Mouse (Mus musculus): ENCODE data around the gene Slc5a10.

The Slc5a10 gene

DNA sequence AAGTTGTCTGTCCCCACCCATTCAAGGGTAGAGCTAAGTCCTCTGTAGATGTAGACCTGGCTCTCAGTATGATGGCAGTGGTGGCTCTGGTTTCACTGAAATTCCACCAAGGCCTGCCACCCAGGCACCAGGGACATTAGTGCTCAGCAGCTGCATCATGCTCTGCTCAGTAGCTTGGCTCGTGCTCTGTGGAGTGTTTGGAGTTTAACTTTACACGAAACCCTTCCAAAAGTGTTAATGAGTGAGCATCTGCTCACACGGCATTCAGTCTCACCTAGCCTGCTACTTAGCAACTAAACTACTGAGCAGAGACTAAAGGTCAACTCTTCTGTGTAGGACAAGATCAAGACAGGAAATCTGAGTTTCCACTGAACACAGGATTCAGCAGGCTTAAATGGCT lies at the start of gene Slc5a10:
TSS of gene Slc5a10 (minus strand) at position 191 of the 400 bp plus-strand sequence.
- no peak for DNase-seq (ENCODE audit: low spot score)

DNA sequence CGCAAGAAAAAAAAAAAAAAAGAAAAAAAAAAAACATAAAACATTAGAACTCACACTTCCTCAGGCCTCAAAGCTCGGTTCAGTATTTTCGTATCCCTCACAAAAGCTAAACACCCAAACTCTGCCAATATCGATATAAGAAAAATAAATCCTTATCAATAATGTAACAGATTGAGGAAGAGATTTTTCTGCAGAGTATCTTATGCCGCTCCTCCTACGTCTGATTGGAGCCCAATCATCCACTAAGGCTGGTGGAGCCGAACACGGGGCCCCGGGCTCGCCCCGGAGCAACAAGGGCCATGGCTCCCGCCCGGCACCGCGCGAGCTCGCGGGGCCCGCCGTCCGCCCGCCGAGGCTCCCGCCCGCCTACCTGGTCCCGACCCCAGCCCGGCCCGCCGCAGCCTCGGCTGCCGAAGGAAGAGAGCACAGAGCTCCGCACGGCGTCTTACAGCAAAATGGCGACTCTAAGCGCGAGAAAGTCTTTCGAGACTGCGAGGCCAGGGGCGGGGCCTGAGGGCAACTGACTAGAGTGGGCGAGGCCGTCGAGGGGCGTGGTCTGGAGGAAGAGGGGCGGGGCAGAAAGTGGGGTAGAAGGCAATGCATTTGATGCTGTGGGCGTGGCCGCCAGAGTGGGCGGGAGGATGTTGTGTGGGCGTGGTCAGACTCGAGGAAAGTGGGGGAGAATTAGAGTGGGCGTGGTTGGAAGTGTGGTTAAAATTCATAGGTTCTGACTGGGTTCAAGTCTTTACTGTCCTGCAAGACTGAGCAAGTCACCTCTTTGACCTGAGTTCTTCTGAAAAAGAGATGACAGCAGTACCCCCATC lies 41.2 kb upstream of the Slc5a10 start, which contains the start of gene Prpsap2:
TSS of gene Prpsap2 (minus strand) at position 505 of the 824 bp plus-strand sequence.
- peak; percentile 98 for DNase-seq (ENCODE audit: low spot score)

DNA sequence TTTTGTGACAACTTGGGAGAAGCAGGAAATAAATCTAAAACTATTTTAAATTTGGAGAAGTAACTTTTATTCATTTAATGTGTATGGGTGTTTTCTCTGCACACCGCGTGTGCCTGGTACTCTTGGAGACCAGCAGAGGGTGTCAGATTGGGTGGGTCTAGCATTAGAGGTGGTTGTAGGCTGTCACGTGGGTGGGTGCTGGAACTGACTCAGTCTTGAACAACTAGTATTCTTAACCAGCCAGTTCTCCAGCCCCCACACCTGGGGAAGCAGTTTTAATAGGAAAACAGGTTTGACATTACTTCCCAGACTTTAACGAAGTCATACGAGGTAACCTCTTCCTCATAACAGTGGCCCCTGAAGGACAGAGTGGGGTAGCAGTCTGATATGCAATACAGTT lies 39.9 kb upstream of the Slc5a10 start:
- DNase-seq (ENCODE audit: low spot score), result peak; percentile 38

DNA sequence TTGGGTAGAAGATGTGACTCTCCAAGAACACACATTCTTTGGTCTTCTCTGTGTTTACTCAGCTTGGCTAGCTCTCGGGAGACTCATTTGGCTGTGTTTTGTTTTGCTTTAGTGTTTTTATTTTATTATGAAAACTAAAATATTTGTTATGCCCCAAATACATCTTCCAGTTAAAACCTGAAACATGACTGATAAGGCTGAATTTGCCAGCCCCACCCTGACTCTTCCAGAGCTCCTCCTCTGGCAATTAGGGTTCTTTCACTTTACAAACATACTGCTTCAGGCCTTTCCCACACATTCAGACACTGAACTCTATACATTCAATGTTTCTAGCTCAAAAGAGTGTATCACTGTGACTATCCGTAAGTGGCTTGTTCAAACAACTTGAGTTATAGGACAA lies 36.5 kb upstream of the Slc5a10 start:
- no peak for DNase-seq (ENCODE audit: low spot score)

DNA sequence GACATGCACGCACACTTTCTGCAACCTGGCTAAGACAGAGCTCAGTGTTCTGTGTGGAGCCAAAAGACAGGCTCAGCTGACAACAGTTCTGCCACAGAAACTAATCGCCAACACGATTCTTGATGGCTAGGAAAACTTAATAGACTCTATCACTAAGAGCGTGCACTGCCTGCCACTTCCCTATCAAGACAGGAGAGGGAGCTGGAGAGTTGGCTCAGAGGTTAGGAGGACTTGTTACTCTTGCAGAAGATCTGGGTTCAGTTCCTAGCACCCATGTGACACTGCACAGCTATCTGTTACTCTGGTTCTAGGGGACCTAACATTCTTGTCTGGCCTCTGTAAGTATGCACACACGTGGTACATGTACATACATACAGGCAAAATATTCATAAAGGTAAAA lies 31.0 kb upstream of the Slc5a10 start:
- DNase-seq (ENCODE audit: low spot score), result peak; percentile 32

- no peak for DNase-seq (ENCODE audit: low spot score)
These were observed 26.5 kb upstream of the Slc5a10 start for GRCm38 (mm10) chr11:61747161-61747560.

- DNase-seq (ENCODE audit: low spot score), result no peak
These were observed 25.2 kb upstream of the Slc5a10 start for GRCm38 (mm10) chr11:61745781-61746180.

- DNase-seq (ENCODE audit: low spot score), result no peak
These were observed 23.8 kb upstream of the Slc5a10 start for GRCm38 (mm10) chr11:61744460-61744859.

DNA sequence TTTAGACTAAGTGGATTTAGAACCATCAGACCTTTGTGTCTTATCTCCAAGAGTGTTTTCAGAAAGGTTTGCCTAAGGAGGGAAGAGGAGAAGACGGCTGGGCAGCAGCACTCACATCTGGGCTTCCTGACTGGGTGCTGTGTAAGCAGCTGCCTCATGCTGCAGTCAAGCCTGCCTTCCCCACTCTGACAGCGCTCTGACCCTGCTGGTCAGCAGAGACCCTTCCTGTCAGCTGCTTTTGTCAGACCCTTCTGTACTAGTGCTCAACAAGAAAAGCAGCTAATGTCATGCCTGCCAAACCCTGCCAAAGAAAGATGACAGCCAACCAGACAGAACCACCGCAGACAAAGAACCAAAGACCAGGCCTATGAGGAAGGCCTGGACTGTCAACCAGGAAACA lies 23.1 kb upstream of the Slc5a10 start:
- no peak for DNase-seq (ENCODE audit: low spot score)

DNA sequence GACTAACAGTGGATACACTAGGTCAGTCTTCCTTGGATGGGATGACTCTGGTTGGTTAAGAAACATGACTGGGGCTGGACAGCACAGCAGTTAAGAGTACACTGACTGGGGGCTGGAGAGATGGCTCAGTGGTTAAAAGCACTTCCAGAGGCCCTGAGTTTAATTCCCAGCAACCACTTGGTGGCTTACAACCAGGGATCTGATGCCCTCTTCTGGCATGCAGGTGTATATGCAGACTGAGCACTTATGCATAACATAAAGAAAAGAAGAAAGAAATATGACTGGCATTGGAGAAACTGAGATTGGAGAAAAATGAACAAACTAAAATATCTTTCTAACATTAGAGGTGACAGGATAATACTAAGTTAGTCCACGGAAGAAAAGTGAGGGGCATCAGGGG lies 19.9 kb upstream of the Slc5a10 start:
- no peak for DNase-seq (ENCODE audit: low spot score)

DNA sequence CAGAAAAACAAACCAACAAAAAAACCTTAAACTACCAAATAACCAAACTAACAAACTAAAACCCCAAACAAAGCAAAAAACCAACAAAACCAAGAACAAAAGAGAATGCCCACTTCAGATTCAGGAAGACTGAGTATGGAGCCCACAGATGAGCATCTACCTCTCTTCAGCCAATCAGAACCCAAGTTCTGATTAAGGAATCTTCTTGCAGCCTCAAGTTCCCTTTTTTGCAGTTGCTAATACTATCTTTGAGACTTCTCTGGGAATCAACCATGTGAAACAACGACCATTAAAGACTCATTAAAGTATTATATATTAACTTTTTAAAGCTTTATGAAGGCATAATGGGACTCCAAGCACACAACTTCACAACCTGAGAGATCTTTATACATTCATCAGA lies 16.7 kb upstream of the Slc5a10 start:
- DNase-seq (ENCODE audit: low spot score), result no peak

DNA sequence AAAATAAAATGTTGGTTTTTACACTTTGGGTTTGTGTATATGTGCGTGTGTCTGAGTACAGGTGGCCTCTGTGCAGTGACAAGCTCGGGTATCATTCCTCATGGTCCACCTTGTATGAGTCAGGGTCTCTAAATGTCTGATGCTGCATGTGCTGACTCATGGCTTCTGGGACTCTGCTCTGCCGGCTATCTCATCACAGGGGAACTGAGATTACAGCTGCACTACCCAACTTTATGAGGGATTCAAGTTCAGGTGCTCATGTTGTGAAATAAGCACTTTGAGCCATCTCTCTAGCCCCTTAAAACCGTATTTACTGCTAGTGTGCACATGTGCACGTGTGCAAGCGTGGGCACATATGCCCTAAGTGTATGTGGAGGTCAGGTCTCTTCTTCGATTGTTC lies 12.0 kb upstream of the Slc5a10 start:
- DNase-seq (ENCODE audit: low spot score), result no peak

DNA sequence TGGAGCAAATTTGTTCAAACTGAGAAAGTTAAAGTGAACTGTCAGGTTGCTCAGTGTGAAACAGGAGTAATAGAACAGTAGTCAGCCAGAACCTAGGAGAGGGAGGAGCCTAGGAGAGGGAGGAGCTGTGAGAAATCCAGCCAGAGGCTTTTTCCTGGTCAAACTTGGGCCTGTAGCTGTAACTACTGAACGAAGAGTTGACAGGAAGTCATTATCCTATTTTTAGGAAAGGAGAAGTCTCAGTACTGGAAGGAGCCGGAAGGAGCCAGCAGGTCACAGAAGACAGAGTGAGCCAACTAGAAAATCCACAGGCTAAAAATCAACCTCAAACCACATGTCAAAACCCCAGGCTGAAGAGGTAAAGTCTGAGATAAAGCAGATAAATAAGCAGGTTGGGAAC lies 7.4 kb upstream of the Slc5a10 start:
- no peak for DNase-seq (ENCODE audit: low spot score)

DNA sequence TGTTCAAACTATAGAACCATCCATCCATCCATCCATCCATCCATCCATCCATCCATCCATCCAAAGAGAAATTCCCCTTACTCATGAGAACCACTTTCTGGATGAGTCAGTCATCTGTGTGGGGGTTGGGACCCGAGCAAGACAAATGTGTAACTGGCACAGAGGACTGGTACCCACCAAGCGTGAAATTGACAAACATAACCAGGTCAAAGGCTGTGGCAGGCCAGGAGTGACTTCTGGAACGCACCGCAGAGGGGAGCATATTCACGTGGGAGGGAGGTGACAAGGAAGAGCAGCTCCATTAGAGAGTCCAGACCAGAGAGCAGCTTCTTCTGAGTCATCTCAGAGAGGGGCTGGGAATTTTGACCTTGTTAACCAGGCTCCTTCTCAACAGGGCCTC lies 1.5 kb upstream of the Slc5a10 start:
- no peak for DNase-seq (ENCODE audit: low spot score)

- no peak for DNase-seq (ENCODE audit: low spot score)
These were observed 800 bp downstream of the Slc5a10 start for GRCm38 (mm10) chr11:61719826-61720225.

GRCm38 (mm10) chr11:61719387-61719786 lies 1.2 kb downstream of the Slc5a10 start:
- no peak for DNase-seq (ENCODE audit: low spot score)

- DNase-seq (ENCODE audit: low spot score), result no peak
These were observed 2.6 kb downstream of the Slc5a10 start for GRCm38 (mm10) chr11:61717990-61718389.

DNA sequence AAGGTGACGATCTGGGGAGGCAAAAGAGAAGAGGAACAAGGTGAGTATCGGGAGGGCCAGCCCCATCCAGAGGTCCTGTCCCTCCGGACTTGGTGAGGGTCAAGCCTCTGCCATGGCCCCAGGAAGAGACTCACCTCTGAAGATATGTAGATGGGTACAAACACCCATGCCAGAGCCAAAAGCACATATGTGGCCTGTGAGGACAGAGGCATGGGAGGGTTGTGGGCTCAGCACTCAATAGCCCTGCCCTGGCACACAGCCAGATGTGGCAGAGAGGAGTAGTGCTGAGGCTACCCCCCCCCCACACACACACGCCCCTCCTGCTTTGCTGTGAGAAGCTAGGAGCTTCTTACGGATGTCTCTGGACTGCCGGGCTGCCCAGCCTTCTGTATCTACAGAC lies 5.5 kb downstream of the Slc5a10 start:
- peak; percentile 18 for DNase-seq (ENCODE audit: low spot score)

- DNase-seq (ENCODE audit: low spot score), result peak; percentile 88
These were observed 6.1 kb downstream of the Slc5a10 start for GRCm38 (mm10) chr11:61714346-61715117.

DNA sequence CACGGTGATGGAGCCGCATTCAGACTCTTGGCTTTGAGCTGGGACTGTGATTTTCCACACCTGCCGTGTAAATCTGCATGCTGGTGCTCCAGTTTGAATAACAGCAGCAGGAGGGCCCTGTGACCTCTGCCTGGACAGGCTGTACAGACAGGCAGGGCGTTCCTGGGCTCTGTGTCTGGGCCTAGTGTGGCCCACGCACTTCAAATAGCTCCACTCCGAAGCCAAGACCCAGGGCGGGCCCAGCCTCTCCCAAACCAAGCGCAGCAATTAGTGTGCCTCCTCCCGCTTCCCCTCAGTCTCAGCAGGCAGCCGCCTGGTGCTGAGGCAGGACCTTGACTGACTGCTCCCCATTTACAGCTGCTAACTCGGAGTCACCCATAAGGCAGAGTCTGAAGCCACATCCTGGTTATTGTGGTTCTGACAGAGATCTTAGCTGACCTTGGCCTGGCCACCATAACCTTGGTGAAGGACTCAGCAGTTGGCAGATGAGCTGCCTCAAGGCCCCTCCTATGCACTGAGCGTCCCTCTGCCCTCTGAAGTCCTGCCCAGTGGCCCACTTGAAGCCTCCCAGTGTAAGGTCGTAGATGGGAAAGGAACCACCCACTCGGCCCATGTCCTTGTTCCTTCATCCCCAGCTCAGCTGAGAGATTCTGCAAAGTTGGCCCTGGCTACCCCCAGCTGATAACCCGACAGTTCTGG lies 7.3 kb downstream of the Slc5a10 start:
- no peak for DNase-seq (ENCODE audit: low spot score)

DNA sequence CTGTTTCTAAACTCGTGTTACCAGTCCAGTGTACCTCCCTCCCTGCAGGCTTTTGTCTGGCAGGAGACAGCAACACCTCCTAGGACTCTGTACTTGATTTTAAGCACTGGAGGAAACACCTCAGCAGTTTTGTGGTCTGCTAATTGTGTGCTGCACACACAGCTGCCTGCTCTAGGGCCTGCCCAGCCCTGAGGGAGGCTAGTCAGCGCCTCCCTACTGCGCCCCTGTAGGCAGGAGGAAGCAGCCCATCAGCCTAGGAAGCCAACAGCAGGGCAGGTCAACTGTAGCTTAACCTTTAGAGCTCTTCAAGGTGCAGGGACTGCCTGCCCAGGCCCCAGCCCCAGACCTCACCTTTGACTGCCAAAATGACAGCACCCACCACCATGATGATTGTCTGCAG lies 11.7 kb downstream of the Slc5a10 start:
- DNase-seq (ENCODE audit: low spot score), result no peak

DNA sequence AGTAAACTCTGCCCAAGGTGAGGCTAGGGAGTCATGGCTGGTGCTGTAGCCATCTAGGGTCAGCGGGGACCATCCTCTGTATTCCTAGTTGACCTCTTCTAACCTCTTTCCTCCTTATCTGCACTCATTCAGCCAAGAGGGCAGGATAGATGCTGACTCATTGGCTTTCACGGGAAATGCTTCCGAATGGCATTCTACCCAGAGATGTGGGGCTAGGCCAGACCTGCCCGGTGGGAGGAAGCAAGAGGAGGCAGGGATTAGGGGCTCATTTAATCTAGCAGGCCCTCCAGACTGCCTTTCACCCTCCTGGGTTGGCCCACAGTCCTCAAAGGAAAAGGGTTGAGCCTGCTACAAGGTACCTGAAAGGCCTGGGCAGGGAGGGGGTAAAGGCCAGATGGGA lies 14.4 kb downstream of the Slc5a10 start:
- DNase-seq (ENCODE audit: low spot score), result no peak

DNA sequence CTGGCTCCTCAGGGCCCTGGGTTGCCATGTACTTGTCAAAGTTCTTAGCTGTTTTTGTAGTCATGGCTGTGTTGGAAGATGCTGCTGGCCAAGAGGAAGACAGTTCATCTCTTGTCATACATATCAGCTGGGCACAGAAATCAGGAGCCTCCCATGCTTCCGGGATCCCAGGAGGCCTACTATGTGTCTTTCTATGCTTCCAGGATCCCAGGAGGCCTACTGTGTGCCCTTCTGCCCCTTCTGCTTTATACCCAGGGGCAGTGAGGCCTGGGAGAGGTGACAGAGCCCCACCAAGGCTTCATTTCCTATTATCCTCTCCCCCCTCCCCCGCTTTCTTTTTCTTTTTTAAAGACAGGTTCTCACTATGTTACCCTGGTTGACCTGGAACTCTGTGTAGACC lies 15.0 kb downstream of the Slc5a10 start:
- DNase-seq (ENCODE audit: low spot score), result no peak

All from layer of hippocampus, adult 11-12 months (tissue).